Mouse (Mus musculus) midbrain, embryonic 14.5 days (tissue): ENCODE data around the gene Mark3. TPM values are rescaled to one million over a fixed set of nuclear protein-coding genes. Genes with fewer than 3 reads are reported as not detected.

Source experiments
- ATAC-seq: fragments of 200-750 bp; cut with Nextera tagmentation; 2 replicates; pipeline ENCODE4 v1.8.0; 2017; ENCODE audit warnings: moderate number of reproducible peaks, moderate library complexity; ENCODE audit not compliant: low FRiP score, low TSS enrichment
- DNase-seq: peaks from one replicate; pipeline ENCODE4 v3.0.0-alpha.2; 2015
- H3K27ac ChIP-seq: fragments of 300-500 bp; sonication (generic); replicated peaks from 2 replicates; pipeline ENCODE4 v1.5.1; 2014; ENCODE audit warnings: mild to moderate bottlenecking, low read depth, low read length, moderate library complexity
- H3K27me3 ChIP-seq: fragments of 300-500 bp; sonication (generic); 2 replicates; pipeline ENCODE4 v1.6.1; 2014; ENCODE audit warnings: low read length, control low read depth, mixed read lengths; ENCODE audit not compliant: control insufficient read depth, insufficient read depth
- H3K36me3 ChIP-seq: fragments of 300-500 bp; sonication (generic); 2 replicates; pipeline ENCODE4 v1.6.1; 2014; ENCODE audit warnings: low read length, control low read depth; ENCODE audit not compliant: control insufficient read depth, insufficient read depth
- H3K4me1 ChIP-seq: fragments of 300-500 bp; sonication (generic); 2 replicates; pipeline ENCODE4 v1.6.1; 2014; ENCODE audit warnings: mild to moderate bottlenecking, antibody characterized with exemption, low read length, control low read depth; ENCODE audit not compliant: control insufficient read depth, insufficient read depth
- H3K4me2 ChIP-seq: fragments of 300-500 bp; sonication (generic); 2 replicates; pipeline ENCODE4 v1.6.1; 2014; ENCODE audit warnings: mild to moderate bottlenecking, low read length, moderate library complexity
- H3K4me3 ChIP-seq: fragments of 300-500 bp; sonication (generic); replicated peaks from 2 replicates; pipeline ENCODE4 v1.5.1; 2014; ENCODE audit warnings: low read depth, low read length
- H3K9ac ChIP-seq: fragments of 300-500 bp; sonication (generic); replicated peaks from 2 replicates; pipeline ENCODE4 v1.6.1; 2014; ENCODE audit warnings: mild to moderate bottlenecking, low read length, moderate library complexity
- H3K9me3 ChIP-seq: fragments of 300-500 bp; sonication (generic); 2 replicates; pipeline ENCODE4 v1.6.1; 2016; ENCODE audit warnings: low read length, control low read depth, mixed read lengths; ENCODE audit not compliant: control insufficient read depth
- WGBS: fragments of 180-500 bp; shearing (Covaris S2); extraction: QIAGEN DNeasy Blood & Tissue Kit; methylation state at CpG from one replicate; pipeline ENCODE4 v1.1.7; 2014; 5-methylcytosine and 5-hydroxymethylcytosine counted together
- polyA plus RNA-seq: library from polyadenylated mRNA; unstranded; fragments of >200 nt; fragmentation: Nextera tagmentation; extraction: Ambion mirVana; gene quantifications from 2 replicates; pipeline ENCODE4 v1.2.1, GENCODE M21; 2014

The Mark3 gene
- polyA plus RNA-seq, 1 experiment from 2014 or later = 76.7 TPM

- H3K4me1 ChIP-seq = peaks cover 9% of the 10 kb centered on the region
- no peak for DNase-seq
- no peaks in the 10 kb centered on the region for H3K27me3 ChIP-seq
- no peak overlapping the region for H3K4me3 ChIP-seq
- no peaks in the 10 kb centered on the region for H3K36me3 ChIP-seq
- H3K4me2 ChIP-seq = no peak overlapping the region
- no peaks in the 10 kb centered on the region for H3K9me3 ChIP-seq
- 73% methylated on average over 11 of the region's 11 CpGs for WGBS
- H3K27ac ChIP-seq = no peak overlapping the region
- no peak overlapping the region for H3K9ac ChIP-seq
- ATAC-seq = no peak
Measured at GRCm38 (mm10) chr12:111568836-111569235, 5.5 kb upstream of the Mark3 start.

- Histone ChIP-seq H3K4me1 (peaks cover 24% of the 10 kb centered on the region), H3K9me3 (no peaks in the 10 kb centered on the region), H3K4me3 (no peak overlapping the region), H3K4me2 (no peak overlapping the region), H3K9ac (no peak overlapping the region; the same call in 1 of the 2 replicates), H3K27ac (no peak overlapping the region), H3K36me3 (no peaks in the 10 kb centered on the region), H3K27me3 (no peaks in the 10 kb centered on the region)
- WGBS = 86% methylated on average over 7 of the region's 7 CpGs
- DNase-seq (no peak), ATAC-seq (no peak)
Measured at GRCm38 (mm10) chr12:111572406-111572805, 1.9 kb upstream of the Mark3 start.

- Histone ChIP-seq H3K4me1 (peaks cover 24% of the 10 kb centered on the region), H3K9ac (peak overlapping the region; percentile 97; the same call in 1 of the 2 replicates), H3K27ac (no peak overlapping the region), H3K4me2 (peak overlapping the region; percentile 98), H3K36me3 (no peaks in the 10 kb centered on the region), H3K27me3 (no peaks in the 10 kb centered on the region), H3K9me3 (no peaks in the 10 kb centered on the region), H3K4me3 (peak overlapping the region; percentile 99)
- no peak for ATAC-seq
- no peak for DNase-seq
- 40% methylated on average over 6 of the region's 6 CpGs for WGBS
Measured at GRCm38 (mm10) chr12:111573315-111573714, 1.0 kb upstream of the Mark3 start.

- under 1% methylated on average over 58 of the region's 58 CpGs for WGBS
- ATAC-seq (peak; percentile 44), DNase-seq (peak; percentile 58)
- H3K4me2 ChIP-seq = peak overlapping the region; percentile 98
- H3K27me3 ChIP-seq = no peaks in the 10 kb centered on the region
- peak overlapping the region; percentile 97 for H3K9ac ChIP-seq
- no peaks in the 10 kb centered on the region for H3K9me3 ChIP-seq
- H3K4me3 ChIP-seq = peak overlapping the region; percentile 99
- H3K27ac ChIP-seq = peak overlapping the region; percentile 96
- no peaks in the 10 kb centered on the region for H3K36me3 ChIP-seq
- peaks cover 24% of the 10 kb centered on the region for H3K4me1 ChIP-seq
Measured at GRCm38 (mm10) chr12:111574887-111575838, 840 bp downstream of the Mark3 start.

GRCm38 (mm10) chr12:111583058-111583457, 8.7 kb downstream of the Mark3 start:
- WGBS = 94% methylated on average over 1 of the region's 1 CpGs
- Histone ChIP-seq H3K9me3 (no peaks in the 10 kb centered on the region), H3K4me3 (no peak overlapping the region), H3K36me3 (no peaks in the 10 kb centered on the region), H3K4me2 (no peak overlapping the region), H3K27me3 (no peaks in the 10 kb centered on the region), H3K9ac (no peak overlapping the region), H3K4me1 (no peaks in the 10 kb centered on the region), H3K27ac (no peak overlapping the region)
- DNase-seq (no peak), ATAC-seq (no peak)

- H3K9ac ChIP-seq = no peak overlapping the region
- no peak overlapping the region for H3K27ac ChIP-seq
- no peaks in the 10 kb centered on the region for H3K27me3 ChIP-seq
- H3K36me3 ChIP-seq = no peaks in the 10 kb centered on the region
- no peak overlapping the region for H3K4me3 ChIP-seq
- no peak for ATAC-seq
- 87% methylated on average over 1 of the region's 1 CpGs for WGBS
- H3K4me2 ChIP-seq = no peak overlapping the region
- no peak for DNase-seq
- H3K9me3 ChIP-seq = no peaks in the 10 kb centered on the region
- H3K4me1 ChIP-seq = no peaks in the 10 kb centered on the region
Measured at GRCm38 (mm10) chr12:111584401-111584800, 10.1 kb downstream of the Mark3 start.

GRCm38 (mm10) chr12:111587252-111587651, 12.9 kb downstream of the Mark3 start:
- 89% methylated on average over 12 of the region's 12 CpGs for WGBS
- Histone ChIP-seq H3K27ac (no peak overlapping the region), H3K4me2 (no peak overlapping the region), H3K9me3 (no peaks in the 10 kb centered on the region), H3K36me3 (no peaks in the 10 kb centered on the region), H3K9ac (no peak overlapping the region), H3K4me3 (no peak overlapping the region), H3K4me1 (no peaks in the 10 kb centered on the region), H3K27me3 (no peaks in the 10 kb centered on the region)
- DNase-seq = no peak
- ATAC-seq = no peak

- ATAC-seq = no peak
Measured at GRCm38 (mm10) chr12:111592407-111593021, 18.2 kb downstream of the Mark3 start.

More at GRCm38 (mm10) chr12:111592407-111593021, 18.2 kb downstream of the Mark3 start:
- Histone ChIP-seq H3K27ac (no peak overlapping the region), H3K9ac (no peak overlapping the region), H3K36me3 (peaks cover 25% of the 10 kb centered on the region), H3K4me3 (no peak overlapping the region), H3K4me1 (no peaks in the 10 kb centered on the region), H3K27me3 (no peaks in the 10 kb centered on the region), H3K9me3 (no peaks in the 10 kb centered on the region), H3K4me2 (no peak overlapping the region)
- WGBS = 95% methylated on average over 14 of the region's 14 CpGs
- no peak for DNase-seq
